Mouse (Mus musculus): Measurements from ENCODE around the gene Catsper4. TPM values are rescaled to one million over a fixed set of nuclear protein-coding genes. Genes with fewer than 3 reads are reported as not detected.

Catsper4 gene
- polyA plus RNA-seq, 1 experiment: not detected

- peaks cover 31% of the 10 kb centered on the region for H3K36me3 ChIP-seq (replicated peaks; ENCODE audit: low read length)
- H3K27me3 ChIP-seq (replicated peaks): no peaks in the 10 kb centered on the region
- H3K4me1 ChIP-seq: peaks cover 4% of the 10 kb centered on the region; the same call in 1 of the 2 replicates
- TF ChIP-seq FLI1 (IDR thresholded peaks at IDR 0.05; ENCODE audit: low read length) (no peak), GATA1 (IDR thresholded peaks at IDR 0.05; ENCODE audit: borderline replicate concordance, low read length) (no peak)
- H3K9me3 ChIP-seq: no peaks in the 10 kb centered on the region
- no peak overlapping the region for H3K4me3 ChIP-seq (replicated peaks)
These were observed 62.6 kb downstream of the Catsper4 start for GRCm38 (mm10) chr4:134164591-134164990.

Other genes starting within 250 kb of the Catsper4 start
- gene Dhdds, start 226.5 kb downstream of the Catsper4 start, polyA plus RNA-seq (2012; ENCODE audit: insufficient read depth, low replicate concordance): 4.5 and 32.2 TPM in 2 replicates
- gene Lin28a, start 208.5 kb downstream of the Catsper4 start, polyA plus RNA-seq (2012; ENCODE audit: insufficient read depth, low replicate concordance): not detected in 2 replicates
- gene Zfp683, start 173.5 kb downstream of the Catsper4 start, polyA plus RNA-seq (2012; ENCODE audit: insufficient read depth, low replicate concordance): not detected in 2 replicates
- gene Crybg2, start 166.6 kb downstream of the Catsper4 start, polyA plus RNA-seq (2012; ENCODE audit: insufficient read depth, low replicate concordance): not detected in 2 replicates
- gene Cd52, start 132.3 kb downstream of the Catsper4 start, polyA plus RNA-seq (2012; ENCODE audit: insufficient read depth, low replicate concordance): 77.0 and 307 TPM in 2 replicates
- gene Ubxn11, start 124.8 kb downstream of the Catsper4 start, polyA plus RNA-seq (2012; ENCODE audit: insufficient read depth, low replicate concordance): 69.8 and 175 TPM in 2 replicates
- gene Sh3bgrl3, start 98.6 kb downstream of the Catsper4 start, polyA plus RNA-seq (2012; ENCODE audit: insufficient read depth, low replicate concordance): 1,646 and 1,679 TPM in 2 replicates
- gene Cep85, start 40.3 kb downstream of the Catsper4 start, polyA plus RNA-seq (2012; ENCODE audit: insufficient read depth, low replicate concordance): 10.9 and 19.9 TPM in 2 replicates
- not detected in 2 replicates for gene Gm7534, start 24.4 kb downstream of the Catsper4 start, polyA plus RNA-seq (2012; ENCODE audit: insufficient read depth, low replicate concordance)
- gene Cnksr1, start 11.0 kb upstream of the Catsper4 start, polyA plus RNA-seq (2012; ENCODE audit: insufficient read depth, low replicate concordance): not detected in 2 replicates
- gene E130218I03Rik, start 16.3 kb upstream of the Catsper4 start, polyA plus RNA-seq (2012; ENCODE audit: insufficient read depth, low replicate concordance): not detected in 2 replicates
- gene Zfp593, start 18.2 kb upstream of the Catsper4 start, polyA plus RNA-seq (2012; ENCODE audit: insufficient read depth, low replicate concordance): 27.6 and 28.1 TPM in 2 replicates
- not detected in 2 replicates for gene Gm30191, start 19.6 kb upstream of the Catsper4 start, polyA plus RNA-seq (2012; ENCODE audit: insufficient read depth, low replicate concordance)
- gene Grrp1, start 26.7 kb upstream of the Catsper4 start, polyA plus RNA-seq (2012; ENCODE audit: insufficient read depth, low replicate concordance): not detected in 2 replicates
- gene Pdik1l, start 60.5 kb upstream of the Catsper4 start, polyA plus RNA-seq (2012; ENCODE audit: insufficient read depth, low replicate concordance): 0.20 TPM in 1 of 2 replicates, not detected in the other
- not detected in 2 replicates for gene Trim63, start 87.7 kb upstream of the Catsper4 start, polyA plus RNA-seq (2012; ENCODE audit: insufficient read depth, low replicate concordance)
- 1.1 TPM in 1 of 2 replicates, not detected in the other for gene Slc30a2, start 115.8 kb upstream of the Catsper4 start, polyA plus RNA-seq (2012; ENCODE audit: insufficient read depth, low replicate concordance)
- not detected in 2 replicates for gene Extl1, start 156.5 kb upstream of the Catsper4 start, polyA plus RNA-seq (2012; ENCODE audit: insufficient read depth, low replicate concordance)
- 2.4 and 3.8 TPM in 2 replicates for gene Pafah2, start 168.9 kb upstream of the Catsper4 start, polyA plus RNA-seq (2012; ENCODE audit: insufficient read depth, low replicate concordance)
- gene Stmn1, start 240.9 kb upstream of the Catsper4 start, polyA plus RNA-seq (2012; ENCODE audit: insufficient read depth, low replicate concordance): 7.4 and 115 TPM in 2 replicates

All from megakaryocyte, embryonic 14.5 days (primary cell).